Mouse (Mus musculus) thymus, adult 2 months (tissue): ENCODE measurements around the gene Cib1. TPM values are rescaled to one million over a fixed set of nuclear protein-coding genes. Genes with fewer than 3 reads are reported as not detected.
A peak's percentile ranks its signal among the peaks of the same experiment; 100 is the strongest.

Experiments
- DNase-seq: peaks from one replicate; pipeline ENCODE4 v3.0.0; 2021
- H3K27ac ChIP-seq: fragments of 200-500 bp; 2 replicates; pipeline ENCODE4 v1.5.1; 2012; ENCODE audit warnings: low read length, control low read depth; ENCODE audit not compliant: control insufficient read depth, insufficient read depth
- H3K27me3 ChIP-seq: fragments of 200-500 bp; 2 replicates; pipeline ENCODE4 v1.6.1; 2012; ENCODE audit warnings: mild to moderate bottlenecking, low read length, moderate library complexity, mixed read lengths; ENCODE audit not compliant: control insufficient read depth, insufficient read depth
- H3K36me3 ChIP-seq: fragments of 200-500 bp; 2 replicates; pipeline ENCODE4 v1.6.1; 2012; ENCODE audit warnings: mild to moderate bottlenecking, low read length, moderate library complexity; ENCODE audit not compliant: control insufficient read depth, insufficient read depth
- H3K4me1 ChIP-seq: fragments of 200-500 bp; replicated peaks from 2 replicates; pipeline ENCODE4 v1.6.1; 2012; ENCODE audit warnings: low read length; ENCODE audit not compliant: control insufficient read depth, insufficient read depth
- H3K4me3 ChIP-seq: fragments of 200-500 bp; 2 replicates; pipeline ENCODE4 v1.5.1; 2012; ENCODE audit warnings: mild to moderate bottlenecking, low read length, control low read depth, moderate library complexity; ENCODE audit not compliant: control insufficient read depth, insufficient read depth
- CTCF ChIP-seq: fragments of 200-500 bp; IDR thresholded peaks from 2 replicates; pipeline ENCODE4 v1.5.1; 2012; ENCODE audit warnings: mild to moderate bottlenecking, control low read depth, low read length, moderate library complexity, borderline replicate concordance; ENCODE audit not compliant: control insufficient read depth, poor library complexity, insufficient read depth; ENCODE audit errors: extremely low read depth
- POLR2A ChIP-seq: fragments of 200-500 bp; IDR thresholded peaks from 2 replicates; pipeline ENCODE4 v1.6.1; 2012; ENCODE audit warnings: mild to moderate bottlenecking, low read length, control low read depth, moderate library complexity; ENCODE audit not compliant: control insufficient read depth, poor library complexity, insufficient read depth; ENCODE audit errors: extremely low read depth
- WGBS: fragments of 180-500 bp; shearing (Covaris S2); methylation state at CpG from one replicate; pipeline ENCODE4 v1.1.7; 2018; 5-methylcytosine and 5-hydroxymethylcytosine counted together
- polyA plus RNA-seq: library from polyadenylated mRNA; depleted of rRNA; stranded (reverse); fragments of >200 nt; gene quantifications from 2 replicates; pipeline ENCODE4 v1.2.3, GENCODE M21; 2012

Cib1 gene
- polyA plus RNA-seq, 1 experiment: 192 TPM

DNA sequence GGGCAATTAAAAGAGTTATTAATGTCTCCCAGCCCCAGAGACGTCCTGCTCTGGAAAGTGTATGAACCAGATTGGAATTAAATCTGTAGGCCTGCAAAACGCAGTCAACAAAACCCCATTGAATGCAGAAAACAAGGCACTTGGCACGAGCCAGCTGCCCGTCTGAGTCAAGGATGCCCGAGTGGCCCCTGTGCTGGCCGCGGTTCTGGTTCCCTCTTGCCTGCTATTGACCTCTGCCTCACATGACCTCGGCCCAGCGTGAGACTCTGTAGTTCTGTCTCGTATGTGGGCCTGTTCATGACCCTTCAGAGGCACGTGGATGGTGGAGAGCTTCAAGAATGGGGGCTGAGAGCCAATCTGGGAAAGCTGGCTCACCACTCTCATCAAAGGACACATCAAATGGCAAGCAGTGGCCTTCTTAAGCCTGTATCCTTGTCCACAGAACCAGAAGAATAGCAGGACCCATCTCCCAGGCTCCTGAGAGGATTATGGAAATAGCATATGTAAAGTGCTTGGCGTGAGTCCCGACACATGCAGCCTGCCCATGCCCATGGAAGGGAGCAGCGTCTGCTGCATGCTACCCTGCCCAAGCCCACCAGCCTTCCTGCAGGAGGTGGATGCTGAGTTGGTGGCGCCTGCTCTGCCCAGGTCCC lies 30.6 kb downstream of the Cib1 start:
- DNase-seq: no peak
- Histone ChIP-seq H3K27me3 (no peaks in the 10 kb centered on the region), H3K27ac (no peak overlapping the region), H3K36me3 (no peaks in the 10 kb centered on the region), H3K4me1 (peaks cover 76% of the 10 kb centered on the region), H3K4me3 (no peak overlapping the region)
- no peak for TF ChIP-seq CTCF
- no peak for TF ChIP-seq POLR2A
- 96% methylated on average over 15 of the region's 15 CpGs for WGBS

- Histone ChIP-seq H3K4me1 (peaks cover 67% of the 10 kb centered on the region), H3K4me3 (no peak overlapping the region), H3K36me3 (no peaks in the 10 kb centered on the region), H3K27me3 (no peaks in the 10 kb centered on the region), H3K27ac (no peak overlapping the region)
- 84% methylated on average over 5 of the region's 5 CpGs for WGBS
- TF ChIP-seq CTCF (no peak), POLR2A (no peak)
- DNase-seq: no peak
Measured at GRCm38 (mm10) chr7:80200963-80201539, 31.6 kb downstream of the Cib1 start.

- DNase-seq: no peak
- no peaks in the 10 kb centered on the region for H3K36me3 ChIP-seq
- peaks cover 62% of the 10 kb centered on the region for H3K4me1 ChIP-seq
- TF ChIP-seq POLR2A (no peak), CTCF (no peak)
- no peak overlapping the region for H3K27ac ChIP-seq
- H3K27me3 ChIP-seq: no peaks in the 10 kb centered on the region
- 96% methylated on average over 6 of the region's 6 CpGs for WGBS
- no peak overlapping the region for H3K4me3 ChIP-seq
Measured at GRCm38 (mm10) chr7:80200588-80200945, 32.0 kb downstream of the Cib1 start.

- WGBS: 89% methylated on average over 11 of the region's 11 CpGs
- Histone ChIP-seq H3K4me3 (no peak overlapping the region), H3K27ac (no peak overlapping the region), H3K4me1 (peaks cover 58% of the 10 kb centered on the region), H3K27me3 (no peaks in the 10 kb centered on the region), H3K36me3 (no peaks in the 10 kb centered on the region)
- TF ChIP-seq CTCF: no peak
- TF ChIP-seq POLR2A: no peak
- no peak for DNase-seq
Measured at GRCm38 (mm10) chr7:80199851-80200587, 32.6 kb downstream of the Cib1 start.

DNA sequence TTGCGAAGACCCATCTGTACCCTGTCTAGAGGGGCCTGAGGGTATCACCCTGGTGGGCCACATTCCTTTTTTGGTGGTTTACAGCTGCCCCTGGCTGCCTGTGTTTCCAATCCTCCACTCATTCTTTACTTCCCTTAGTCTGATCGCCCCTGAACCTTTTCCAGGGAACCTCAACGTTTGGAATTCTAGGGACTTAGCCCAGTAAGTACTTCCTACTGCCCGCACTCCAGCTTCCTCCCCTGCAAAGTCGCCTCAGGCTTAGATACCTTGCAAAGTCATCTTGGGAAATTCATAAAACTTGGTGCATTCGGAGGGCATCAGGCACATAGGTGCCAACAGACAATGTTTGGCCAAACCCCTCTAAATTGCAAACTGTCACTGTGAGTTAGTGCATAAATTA lies 33.3 kb downstream of the Cib1 start:
- H3K4me1 ChIP-seq: peaks cover 57% of the 10 kb centered on the region
- no peaks in the 10 kb centered on the region for H3K27me3 ChIP-seq
- 19% methylated on average over 6 of the region's 6 CpGs for WGBS
- no peak overlapping the region; the same call in 1 of the 2 replicates for H3K27ac ChIP-seq
- no peak for DNase-seq
- H3K36me3 ChIP-seq: no peaks in the 10 kb centered on the region
- TF ChIP-seq CTCF: no peak
- TF ChIP-seq POLR2A: no peak
- H3K4me3 ChIP-seq: peak overlapping the region; percentile 97

GRCm38 (mm10) chr7:80198863-80199262 lies 33.8 kb downstream of the Cib1 start:
- WGBS: under 1% methylated on average over 11 of the region's 11 CpGs
- peak overlapping the region; percentile 97 for H3K4me3 ChIP-seq
- TF ChIP-seq CTCF (no peak), POLR2A (no peak)
- H3K4me1 ChIP-seq: peaks cover 58% of the 10 kb centered on the region
- no peak overlapping the region; the same call in none of the 2 replicates for H3K27ac ChIP-seq
- no peaks in the 10 kb centered on the region for H3K27me3 ChIP-seq
- no peaks in the 10 kb centered on the region for H3K36me3 ChIP-seq
- no peak for DNase-seq
